Mouse (Mus musculus) Patski (cell line): ENCODE results near the gene Rnase12. TPM values are rescaled to one million over a fixed set of nuclear protein-coding genes. Genes with fewer than 3 reads are reported as not detected.

ENCODE experiments used
- ATAC-seq: fragments of 100-300 bp; one replicate; pipeline ENCODE4 v1.8.0; 2021
- CTCF ChIA-PET: fragments of 350-600 bp; sonication (Branson Sonifier 250); formaldehyde crosslinking; loops from one replicate; lab custom pipeline; 2022; ENCODE audit warnings: inconsistent platforms; lab: Charles Lee
- POLR2A ChIA-PET: fragments of 350-600 bp; sonication (Branson Sonifier 250); formaldehyde crosslinking; loops from one replicate; lab custom pipeline; 2022; ENCODE audit warnings: antibody characterized with exemption, inconsistent platforms; lab: Charles Lee
- DNase-seq: peaks from one replicate; pipeline ENCODE4 v3.0.0-alpha.2; 2011; ENCODE audit warnings: low read depth, low spot score
- H3K27me3 ChIP-seq: fragments of 371-371 bp; one replicate; pipeline ENCODE4 v1.5.1; 2021
- CTCF ChIP-seq: fragments of 100-300 bp; IDR thresholded peaks from one replicate; pipeline ENCODE4 v1.5.1; 2021
- in situ Hi-C: fragments of 300-500 bp; cut with MboI; formaldehyde crosslinking; loops from 3 replicates; pipeline ENCODE4 v1.11.1; 2018; ENCODE audit warnings: low pct_unique_long_range_greater_than_20kb, mixed read lengths
- polyA plus RNA-seq: library from polyadenylated mRNA; unstranded; gene quantifications from one replicate; pipeline ENCODE4 v1.2.3, GENCODE M21; 2021

Gene Rnase12
- polyA plus RNA-seq, 1 experiment from 2014 or later: not detected

DNA sequence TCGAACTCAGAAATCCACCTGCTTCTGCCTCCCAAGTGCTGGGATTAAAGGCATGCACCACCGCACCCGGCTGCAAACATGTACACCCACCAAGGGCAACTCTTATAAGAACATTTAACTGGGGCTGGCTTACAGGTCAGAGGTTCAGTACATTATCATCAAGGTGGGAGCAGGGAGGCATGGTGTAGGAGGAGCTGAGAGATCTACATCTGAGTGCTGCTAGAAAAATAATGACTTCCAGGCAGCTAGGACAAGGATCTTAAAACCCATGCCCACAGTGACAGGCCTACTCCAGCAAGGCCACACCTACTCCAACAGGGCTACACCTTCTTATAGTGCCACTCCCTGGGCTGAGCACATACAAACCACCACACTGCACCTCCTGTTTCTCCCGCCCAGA lies 28.4 kb upstream of the Rnase12 start:
- ATAC-seq: no peak
- in situ Hi-C loops: no loop called here
- no peak for TF ChIP-seq CTCF
- no peak for DNase-seq
- ChIA-PET CTCF (no interaction called here), POLR2A (no interaction called here)
- H3K27me3 ChIP-seq: peaks cover 3% of the 10 kb centered on the region

GRCm38 (mm10) chr14:51085086-51085485 lies 27.6 kb upstream of the Rnase12 start:
- in situ Hi-C loops: no loop called here
- no peak for TF ChIP-seq CTCF
- ATAC-seq (no peak), DNase-seq (no peak)
- H3K27me3 ChIP-seq: peaks cover 3% of the 10 kb centered on the region
- ChIA-PET POLR2A (interaction anchor here (0.6 kb wide), 1 partner anchor 279 kb away, joined by 5 read pairs; no protein-coding TSS in a partner anchor), CTCF (no interaction called here)

DNA sequence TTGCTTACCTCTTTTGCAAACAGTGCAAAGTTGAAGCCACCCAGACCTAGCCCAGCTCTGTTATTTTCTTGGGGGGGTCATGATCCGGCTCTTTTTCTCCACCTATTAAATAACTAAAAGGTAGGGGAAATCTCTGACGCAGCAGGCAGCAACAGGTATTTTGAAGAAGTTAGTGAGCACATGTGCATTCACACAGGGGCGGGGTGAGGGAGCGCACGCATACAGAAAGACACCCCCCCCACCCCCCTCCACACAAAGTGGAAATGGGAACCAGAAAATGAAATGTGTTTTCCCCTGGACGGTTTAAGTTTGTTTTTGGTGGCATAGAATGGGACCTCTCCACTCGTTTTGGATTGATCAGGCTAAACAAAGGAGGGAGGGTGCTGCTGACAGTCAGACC lies 26.3 kb upstream of the Rnase12 start:
- CTCF ChIA-PET: interaction anchor here (0.7 kb wide), 1 partner anchor 19 kb away, joined by 3 read pairs; no protein-coding TSS in a partner anchor
- ATAC-seq (no peak), DNase-seq (no peak)
- TF ChIP-seq CTCF: no peak
- in situ Hi-C loops: no loop called here
- H3K27me3 ChIP-seq: peaks cover 3% of the 10 kb centered on the region
- POLR2A ChIA-PET: no interaction called here

DNA sequence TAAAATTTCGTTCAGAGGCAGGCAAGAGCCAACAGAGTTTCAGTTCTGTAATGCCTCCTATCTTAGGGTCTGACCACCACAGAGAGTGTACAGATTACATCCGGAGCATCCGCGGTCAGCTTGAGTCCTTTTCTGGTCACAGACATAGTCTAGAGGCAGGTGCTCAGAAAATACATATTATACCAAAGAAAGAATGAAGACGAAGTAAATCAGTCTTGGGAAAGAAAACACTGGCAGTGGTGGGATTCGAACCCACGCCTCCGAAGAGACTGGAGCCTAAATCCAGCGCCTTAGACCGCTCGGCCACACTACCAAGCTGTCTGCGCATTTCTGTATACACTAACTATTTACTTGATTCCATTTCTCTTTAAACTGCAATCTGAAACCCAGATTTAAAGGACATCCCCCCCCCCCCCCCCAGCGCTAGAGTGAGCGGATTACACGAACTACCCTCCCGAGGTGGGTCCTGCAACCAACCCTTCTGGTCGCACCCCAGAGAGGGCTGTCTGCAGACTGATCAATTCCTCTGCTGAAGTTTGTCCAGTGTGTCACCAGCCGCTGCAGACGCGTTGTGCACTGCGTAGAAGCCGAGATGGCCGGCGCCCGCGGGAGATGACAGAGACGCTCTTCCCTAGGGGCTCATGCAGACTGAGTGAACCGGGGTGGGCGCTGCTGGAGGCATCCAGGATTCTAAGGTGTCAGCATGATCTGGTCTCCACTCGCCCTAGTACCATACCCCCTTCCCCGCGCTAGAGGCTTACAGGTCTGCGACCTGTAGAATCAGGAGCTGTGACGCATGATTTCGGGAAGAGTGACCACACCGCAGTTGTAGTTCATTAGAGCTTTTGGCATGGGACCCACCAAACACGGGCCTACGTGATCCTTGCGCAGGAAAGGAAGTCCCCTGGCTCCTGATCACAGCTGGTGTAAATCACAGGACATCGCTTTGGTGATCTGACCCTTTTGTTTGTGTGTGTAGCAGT lies 25.4 kb upstream of the Rnase12 start:
- ChIA-PET POLR2A (no interaction called here), CTCF (interaction anchor here (0.7 kb wide), 1 partner anchor 18 kb away, joined by 3 read pairs; no protein-coding TSS in a partner anchor)
- TF ChIP-seq CTCF: no peak
- peak; percentile 12 for ATAC-seq
- H3K27me3 ChIP-seq: peaks cover 3% of the 10 kb centered on the region
- DNase-seq: no peak
- in situ Hi-C loops: no loop called here

GRCm38 (mm10) chr14:51081035-51081434 lies 23.6 kb upstream of the Rnase12 start:
- DNase-seq (no peak), ATAC-seq (no peak)
- TF ChIP-seq CTCF: no peak
- ChIA-PET POLR2A (no interaction called here), CTCF (interaction anchor here (1.1 kb wide), 1 partner anchor 17 kb away, joined by 4 read pairs; no protein-coding TSS in a partner anchor)
- in situ Hi-C loops: no loop called here
- peaks cover 3% of the 10 kb centered on the region for H3K27me3 ChIP-seq

- no peak for DNase-seq
- POLR2A ChIA-PET: no interaction called here
- H3K27me3 ChIP-seq: peaks cover 11% of the 10 kb centered on the region
- CTCF ChIA-PET: interaction anchor here (1.0 kb wide), 1 partner anchor 10 kb away, joined by 4 read pairs; no protein-coding TSS in a partner anchor
- TF ChIP-seq CTCF: no peak
- no peak for ATAC-seq
- in situ Hi-C loops: no loop called here
Observed at GRCm38 (mm10) chr14:51079180-51079579, 21.7 kb upstream of the Rnase12 start.

DNA sequence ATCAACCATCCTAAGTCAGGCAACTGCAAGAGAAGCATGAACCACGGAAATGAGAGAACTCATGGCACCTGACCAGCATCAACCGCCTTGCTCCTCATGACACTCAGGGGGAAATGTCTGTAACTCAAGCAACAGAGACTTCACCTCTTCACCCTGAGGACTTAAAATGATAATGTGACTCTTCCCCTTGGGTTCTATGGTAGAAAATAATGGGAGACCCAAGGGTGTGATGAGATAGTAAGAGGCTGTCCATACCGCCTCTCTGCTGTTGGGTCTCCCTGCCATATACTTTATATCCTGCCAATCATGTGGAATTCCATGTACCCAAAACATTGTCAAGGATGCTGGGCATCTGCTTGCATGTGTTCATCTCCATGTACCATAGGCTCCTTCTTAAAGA lies 16.9 kb upstream of the Rnase12 start, which contains the start of gene Olfr750:
TSS of gene Olfr750 (minus strand) at position 101 of the 400 bp plus-strand sequence.
- POLR2A ChIA-PET: no interaction called here
- no peak for TF ChIP-seq CTCF
- H3K27me3 ChIP-seq: peaks cover 17% of the 10 kb centered on the region
- no peak for ATAC-seq
- no peak for DNase-seq
- CTCF ChIA-PET: no interaction called here
- in situ Hi-C loops: no loop called here

DNA sequence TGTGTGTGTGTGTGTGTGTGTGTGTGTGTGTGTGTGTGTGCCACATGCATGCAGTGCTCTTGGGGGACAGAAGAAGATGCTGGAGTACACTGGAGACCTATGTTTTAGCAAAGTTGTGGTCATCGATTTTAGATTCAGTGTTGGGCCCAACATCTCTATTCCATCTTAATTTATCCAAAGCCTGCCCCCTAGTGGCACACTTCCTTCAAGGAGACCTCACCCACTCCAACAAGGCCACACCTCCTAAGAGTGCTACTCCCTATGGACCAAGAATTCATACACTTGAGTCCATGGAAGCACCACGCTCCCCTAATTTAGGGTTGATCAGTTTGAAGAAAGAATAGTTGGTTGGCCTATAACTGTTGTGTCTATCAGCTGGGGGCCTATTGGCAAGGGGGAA lies 12.2 kb upstream of the Rnase12 start:
- H3K27me3 ChIP-seq: peaks cover 11% of the 10 kb centered on the region
- ATAC-seq (no peak), DNase-seq (no peak)
- ChIA-PET POLR2A (no interaction called here), CTCF (no interaction called here)
- in situ Hi-C loops: no loop called here
- peak; percentile 41 for TF ChIP-seq CTCF

DNA sequence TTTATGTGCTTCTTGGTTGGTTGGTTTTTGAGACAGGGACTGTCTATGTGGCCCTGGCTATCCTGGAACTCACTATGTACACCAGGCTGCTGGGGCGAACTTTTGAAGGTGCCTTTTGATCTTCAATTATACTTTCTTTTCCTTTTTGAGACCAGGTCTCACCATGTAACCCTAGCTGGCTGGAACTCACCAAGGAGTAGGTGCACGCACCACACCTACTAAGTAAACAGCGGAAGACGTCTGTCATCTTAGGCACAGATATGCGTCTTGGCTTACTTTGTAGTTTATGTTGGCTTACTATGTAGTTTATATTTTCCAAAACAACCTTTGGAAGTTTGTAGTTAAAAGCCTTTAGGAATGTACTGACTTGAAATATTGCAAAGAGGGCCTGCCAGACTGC lies 11.5 kb upstream of the Rnase12 start:
- peaks cover 7% of the 10 kb centered on the region for H3K27me3 ChIP-seq
- no peak for ATAC-seq
- no peak for TF ChIP-seq CTCF
- ChIA-PET POLR2A (no interaction called here), CTCF (no interaction called here)
- no peak for DNase-seq
- in situ Hi-C loops: no loop called here

- H3K27me3 ChIP-seq: no peaks in the 10 kb centered on the region
- POLR2A ChIA-PET: no interaction called here
- CTCF ChIA-PET: interaction anchor here (1.0 to 1.4 kb wide), 2 partner anchors 18 to 34 kb away, joined by 3 to 4 read pairs; no protein-coding TSS in a partner anchor
- no peak for TF ChIP-seq CTCF
- DNase-seq: no peak
- in situ Hi-C loops: loop anchor here (5.0 kb wide), 3 partner anchors 38 to 258 kb away; partner anchors contain the start of genes Pip4p1 and Pnp
- no peak for ATAC-seq
Observed at GRCm38 (mm10) chr14:51060761-51061160, 3.3 kb upstream of the Rnase12 start.
